Mouse (Mus musculus): Measurements from ENCODE around the gene H2-Aa.

H2-Aa gene

DNA sequence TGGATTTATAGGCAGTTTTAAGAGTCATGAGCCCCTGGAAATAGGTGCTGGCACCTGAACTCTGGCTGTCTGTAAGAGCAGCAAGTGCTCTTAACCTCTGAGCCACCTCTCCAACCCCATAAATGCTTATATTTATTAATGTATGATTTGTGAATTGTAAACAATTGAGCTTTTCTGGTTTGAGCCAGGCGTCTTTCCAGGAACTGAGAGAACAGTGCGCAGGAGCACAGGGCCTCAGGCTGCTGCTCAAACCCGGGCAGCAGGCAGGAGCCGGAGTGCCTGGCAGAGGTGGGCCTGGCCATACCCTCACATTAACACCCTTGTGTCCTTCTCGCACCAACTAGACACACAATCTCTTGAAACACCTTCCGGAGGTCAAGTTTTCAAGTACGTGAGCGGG, 12.4 kb upstream of the H2-Aa start:
- no peak for DNase-seq (ENCODE audit: low spot score)

DNA sequence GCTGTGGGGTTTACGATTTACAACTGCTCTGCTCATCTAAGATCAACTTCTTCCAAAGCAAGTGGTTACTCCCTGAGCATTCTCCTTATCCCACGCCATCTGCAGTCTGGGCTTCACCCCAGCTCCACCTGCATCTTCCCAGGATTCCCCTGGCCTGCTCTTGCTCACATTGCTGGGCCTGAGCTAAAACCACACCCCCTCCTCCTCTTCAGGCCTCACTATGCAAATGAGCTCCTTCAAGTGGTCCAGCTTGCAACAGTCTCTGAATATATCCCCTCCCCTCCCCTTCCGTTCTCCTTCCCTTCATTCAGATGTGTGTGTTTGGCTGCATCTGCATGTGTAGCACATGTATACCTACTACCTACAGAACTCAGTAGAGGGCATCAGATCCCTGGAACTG, 11.7 kb upstream of the H2-Aa start:
- no peak for DNase-seq (ENCODE audit: low spot score)

DNA sequence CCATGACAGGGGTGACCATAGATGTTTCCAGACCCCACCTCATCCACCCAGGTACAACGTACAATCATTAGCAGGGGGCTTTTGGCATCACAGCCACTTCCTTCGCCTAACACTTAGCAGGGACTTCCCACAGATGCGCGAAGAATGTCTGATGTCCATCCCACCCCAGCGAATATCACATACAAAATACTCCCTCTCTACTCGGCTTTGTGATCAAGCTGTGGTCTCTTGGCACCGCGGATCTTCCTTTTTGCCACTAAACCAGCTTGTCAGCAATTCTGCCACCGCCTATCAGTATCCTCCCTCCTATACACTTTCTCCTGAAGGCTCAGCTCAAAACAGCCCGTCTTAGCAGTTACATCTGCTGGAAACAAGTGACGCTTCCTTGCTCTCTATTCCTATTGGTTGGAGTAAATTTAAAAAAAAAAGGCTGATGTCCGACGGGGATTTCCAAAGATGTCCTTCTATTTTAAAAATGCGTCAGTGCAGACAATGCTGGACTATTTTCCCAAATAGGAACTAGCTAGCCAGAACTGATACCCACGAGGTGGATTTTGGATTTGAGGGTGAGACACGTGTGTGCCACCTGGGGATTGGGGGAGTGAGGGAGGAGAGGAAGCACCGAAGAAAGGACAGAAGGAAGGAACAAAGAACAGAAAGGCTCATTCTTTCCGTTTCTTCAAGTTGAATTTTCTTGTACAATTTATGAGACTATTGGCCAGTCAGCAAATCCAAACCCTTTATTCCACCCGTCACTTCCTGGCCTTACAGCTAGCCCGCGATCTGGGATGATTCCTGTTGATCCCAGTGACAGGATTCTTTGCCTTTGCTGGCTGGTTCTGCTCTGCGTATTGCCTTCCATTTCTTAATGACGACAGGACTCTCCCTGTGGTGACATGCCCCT, 8.5 kb upstream of the H2-Aa start:
- peak; percentile 73 for DNase-seq (ENCODE audit: low spot score)

DNA sequence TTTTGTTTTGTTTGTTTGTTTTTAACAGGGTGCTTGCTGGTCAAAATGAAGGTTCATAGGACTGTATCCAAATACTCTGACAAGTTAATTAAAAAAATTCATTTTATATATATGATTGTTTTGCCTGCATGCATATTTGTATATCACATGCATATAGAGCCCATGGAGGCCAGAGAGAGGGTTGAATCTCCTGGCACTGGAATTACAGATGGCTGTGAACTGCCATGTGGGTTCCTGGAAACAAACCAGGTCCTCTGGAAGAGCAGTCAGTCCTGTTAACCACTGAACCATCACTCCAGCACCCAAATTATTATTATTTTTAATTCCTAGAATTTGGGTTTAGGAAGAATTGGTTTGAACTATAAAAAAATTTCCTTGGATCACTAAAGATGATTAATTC, 7.7 kb upstream of the H2-Aa start:
- DNase-seq (ENCODE audit: low spot score) = no peak

DNA sequence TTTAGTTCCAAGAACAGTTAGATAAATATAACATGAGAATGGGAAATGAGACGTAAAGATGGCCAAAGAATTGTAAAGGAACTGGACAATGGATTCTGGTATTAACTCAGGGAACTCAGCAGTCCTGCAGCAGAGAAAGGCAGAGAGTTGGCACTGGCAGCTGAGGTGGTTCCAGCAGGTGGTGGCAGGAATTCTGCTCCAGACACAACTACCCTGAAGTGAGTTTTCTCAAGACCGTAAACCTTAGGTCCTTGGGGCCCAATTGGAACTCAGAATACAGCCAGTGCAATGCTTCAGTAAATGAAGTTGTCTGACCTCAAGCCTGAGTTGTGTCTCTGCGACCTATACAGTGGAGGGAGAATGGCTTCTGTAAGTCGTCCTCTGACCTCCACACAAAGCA, 6.6 kb upstream of the H2-Aa start:
- DNase-seq (ENCODE audit: low spot score) = no peak

DNA sequence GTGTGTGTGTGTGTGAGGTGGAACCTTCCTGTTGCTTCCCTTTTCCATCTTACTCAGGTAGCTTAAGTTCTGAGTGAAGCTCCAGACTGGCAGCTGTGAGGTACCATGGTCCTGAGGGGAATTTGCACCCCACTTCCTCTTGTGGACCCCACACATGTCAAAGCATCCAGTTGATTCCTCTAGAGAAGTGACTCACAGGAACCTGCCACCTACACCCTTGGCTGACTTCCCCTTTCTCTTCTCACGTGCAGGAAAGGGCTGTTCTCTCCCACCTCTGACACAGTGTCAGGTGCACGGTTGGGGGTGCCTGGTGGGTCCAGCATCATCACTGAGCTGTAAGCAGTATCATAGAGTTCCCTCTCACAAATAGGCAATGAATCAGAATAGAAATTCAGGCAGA, 5.9 kb upstream of the H2-Aa start:
- no peak for DNase-seq (ENCODE audit: low spot score)

DNA sequence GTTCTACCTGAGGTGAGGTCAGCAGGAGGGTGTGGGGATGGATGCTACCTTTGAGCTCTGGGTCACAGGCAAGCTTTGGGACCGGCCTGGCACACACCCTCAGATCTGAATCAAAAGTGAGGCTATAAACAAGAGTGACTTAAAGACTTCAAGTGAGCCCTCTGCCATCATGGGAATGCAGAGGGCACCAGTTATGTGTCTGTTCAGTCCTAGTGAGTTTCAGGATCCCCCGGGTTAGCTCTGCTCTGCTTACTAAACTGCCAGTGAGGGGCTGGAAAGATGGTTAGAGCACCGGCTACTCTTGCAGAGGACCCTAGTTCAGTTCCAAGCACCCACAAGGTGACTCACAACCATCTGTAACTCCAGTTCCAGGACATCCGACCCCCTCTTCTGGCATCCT, 4.9 kb upstream of the H2-Aa start:
- DNase-seq (ENCODE audit: low spot score) = no peak

DNA sequence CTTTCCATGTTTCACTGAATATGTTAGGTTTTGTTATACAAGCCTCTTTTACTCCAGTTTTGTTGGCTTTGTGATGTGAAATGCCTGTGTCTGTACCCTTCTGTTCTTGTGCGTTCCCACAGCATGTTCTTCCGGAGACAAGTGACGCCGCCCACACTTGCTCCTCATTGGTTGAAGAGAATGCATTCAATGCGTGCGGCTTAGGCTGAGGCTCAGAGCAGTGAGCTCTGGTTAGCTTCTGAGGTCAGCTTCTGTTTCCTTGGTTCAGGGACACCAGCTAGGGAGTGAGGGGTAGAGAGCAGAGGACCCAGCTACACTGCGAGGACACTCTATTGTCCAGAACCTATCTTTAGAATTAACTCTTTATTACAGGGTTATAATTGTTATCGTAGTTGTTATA, 4.0 kb upstream of the H2-Aa start:
- peak; percentile 61 for DNase-seq (ENCODE audit: low spot score)

DNA sequence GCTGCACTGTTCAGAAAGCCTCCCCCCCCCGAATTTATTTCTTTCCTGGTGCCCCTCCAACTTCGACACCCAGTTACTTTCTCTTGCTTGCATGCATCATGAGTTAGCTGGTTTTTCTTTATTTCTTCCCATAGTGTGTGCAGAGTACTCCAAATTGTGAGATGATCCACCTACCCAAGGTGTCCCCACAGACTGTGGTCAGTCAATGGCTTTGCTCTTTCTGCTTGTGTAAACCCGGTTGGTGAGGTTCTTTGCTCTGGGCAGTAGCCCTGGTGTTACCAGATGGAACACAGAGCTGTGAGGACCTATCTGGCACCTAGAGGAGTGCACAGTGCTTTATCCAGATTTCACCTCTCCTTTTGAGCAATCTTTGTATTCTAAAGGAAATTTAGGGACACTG, 508 bp upstream of the H2-Aa start:
- no peak for DNase-seq (ENCODE audit: low spot score)

DNA sequence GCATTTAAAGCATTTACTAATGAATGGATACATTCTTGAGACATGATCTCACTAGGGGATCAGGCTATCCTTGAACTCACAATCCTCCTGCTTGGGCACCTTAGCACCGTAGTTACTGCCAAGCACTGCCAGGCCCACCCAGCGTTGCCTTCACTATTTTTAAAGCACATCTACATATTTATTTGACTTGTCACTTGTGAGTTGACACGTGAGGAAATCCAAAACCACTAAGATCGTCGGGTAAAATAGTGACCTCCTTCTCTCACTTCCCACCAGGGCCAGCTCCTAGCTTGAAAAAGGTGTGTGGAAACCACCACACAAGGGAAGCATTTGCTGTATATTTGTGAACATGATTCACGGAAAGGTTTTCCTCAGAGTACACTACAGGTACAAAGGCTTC, 624 bp downstream of the H2-Aa start:
- no peak for DNase-seq (ENCODE audit: low spot score)

DNA sequence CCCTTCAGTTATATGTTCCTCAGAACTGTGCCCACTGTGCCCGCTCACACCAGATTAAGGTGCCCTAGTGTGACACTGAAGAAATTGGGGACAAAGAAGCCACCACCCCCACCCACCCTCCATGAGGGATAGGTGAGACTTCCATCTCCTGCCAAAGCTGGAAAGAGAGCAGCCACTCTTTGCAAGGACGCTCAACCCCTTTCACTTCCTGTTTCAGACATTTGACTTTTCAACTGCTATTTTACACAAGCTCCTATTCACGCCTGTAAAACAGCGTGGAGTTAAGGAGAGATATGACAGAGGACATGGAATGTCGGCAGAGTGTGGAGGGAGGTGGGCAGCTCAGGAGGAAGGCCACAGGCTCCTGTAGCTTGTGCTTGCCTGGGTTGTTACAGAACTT, 1.1 kb downstream of the H2-Aa start:
- no peak for DNase-seq (ENCODE audit: low spot score)

DNA sequence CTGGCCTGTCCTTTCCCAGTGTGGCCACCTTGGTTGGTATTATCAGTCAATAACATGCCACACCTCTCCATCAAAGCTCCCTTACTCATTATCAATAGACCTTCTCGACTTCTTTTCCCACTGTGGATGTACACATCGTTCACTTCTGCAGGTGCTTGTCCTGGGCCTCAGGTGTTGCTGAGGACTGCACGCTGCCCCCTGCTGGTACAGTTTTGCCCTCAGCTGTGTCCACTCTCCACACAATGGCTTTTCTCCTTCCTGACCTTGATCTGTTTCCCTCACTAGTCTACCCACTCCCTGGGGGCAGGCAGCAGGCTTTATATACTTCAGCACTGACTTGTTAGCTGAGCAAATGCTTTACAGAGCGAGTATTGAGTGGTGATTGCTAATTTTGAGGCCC, 1.8 kb downstream of the H2-Aa start:
- DNase-seq (ENCODE audit: low spot score) = no peak

DNA sequence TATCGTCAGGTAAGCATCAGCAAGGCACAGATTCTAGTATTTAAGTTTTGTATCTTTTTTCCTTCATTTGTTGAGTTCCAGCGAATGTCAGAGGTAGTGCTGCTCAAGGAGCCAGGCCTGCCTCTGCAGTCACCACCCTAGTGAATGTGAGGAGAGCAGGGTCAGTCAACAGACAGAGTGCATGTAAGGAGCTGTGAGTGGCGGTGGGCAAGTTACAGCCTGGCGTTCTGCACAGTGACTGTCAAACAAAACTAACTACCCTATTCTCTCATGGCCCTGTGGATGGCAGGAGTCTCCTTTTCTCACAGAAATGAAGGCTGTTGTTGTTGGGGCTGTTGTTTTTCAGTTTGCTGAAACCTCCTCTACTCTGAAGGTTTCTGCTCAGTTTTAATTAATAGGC, 2.3 kb downstream of the H2-Aa start:
- DNase-seq (ENCODE audit: low spot score) = no peak

DNA sequence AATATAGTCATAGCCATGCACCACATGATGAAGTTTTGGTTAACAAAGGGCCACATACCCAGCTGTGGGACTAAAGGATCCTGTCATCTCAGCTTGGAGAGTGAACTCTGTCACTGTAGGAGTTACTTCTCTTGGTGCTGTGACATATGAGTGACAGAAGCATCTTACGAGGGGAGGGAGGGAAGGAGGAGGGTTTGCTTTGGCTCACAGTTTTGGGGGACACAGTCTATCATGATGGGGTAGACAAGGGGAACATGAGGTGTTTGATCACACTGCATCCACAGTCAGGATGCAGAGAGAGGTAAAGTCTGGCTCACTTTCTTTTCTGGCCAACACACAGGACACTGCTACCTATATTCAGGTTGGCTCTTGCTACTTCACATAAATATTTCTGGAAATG, 5.8 kb downstream of the H2-Aa start:
- DNase-seq (ENCODE audit: low spot score) = no peak

DNA sequence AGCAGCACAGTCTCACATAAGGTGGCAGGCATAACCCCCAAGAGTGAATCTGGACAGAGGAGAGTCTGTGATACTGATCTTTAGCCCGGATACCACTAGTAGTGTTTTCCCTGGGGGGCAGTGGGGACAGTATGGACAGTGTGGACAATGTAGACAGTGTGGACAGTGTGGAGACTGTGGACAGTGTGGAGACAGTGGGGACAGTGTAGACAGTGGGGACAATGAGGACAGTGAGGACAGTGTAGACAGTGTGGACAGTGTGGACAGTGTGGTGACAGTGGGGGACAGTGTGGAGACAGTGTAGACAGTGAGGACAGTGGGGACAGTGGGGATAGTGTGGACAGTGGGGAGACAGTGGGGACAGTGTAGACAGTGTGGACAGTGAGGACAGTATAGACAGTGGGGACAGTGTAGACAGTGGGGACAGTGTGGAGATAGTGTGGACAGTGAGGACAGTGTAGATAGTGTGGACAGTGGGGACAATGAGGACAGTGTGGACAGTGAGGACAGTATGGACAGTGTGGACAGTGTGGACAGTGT, 7.1 kb downstream of the H2-Aa start:
- no peak for DNase-seq (ENCODE audit: low spot score)

DNA sequence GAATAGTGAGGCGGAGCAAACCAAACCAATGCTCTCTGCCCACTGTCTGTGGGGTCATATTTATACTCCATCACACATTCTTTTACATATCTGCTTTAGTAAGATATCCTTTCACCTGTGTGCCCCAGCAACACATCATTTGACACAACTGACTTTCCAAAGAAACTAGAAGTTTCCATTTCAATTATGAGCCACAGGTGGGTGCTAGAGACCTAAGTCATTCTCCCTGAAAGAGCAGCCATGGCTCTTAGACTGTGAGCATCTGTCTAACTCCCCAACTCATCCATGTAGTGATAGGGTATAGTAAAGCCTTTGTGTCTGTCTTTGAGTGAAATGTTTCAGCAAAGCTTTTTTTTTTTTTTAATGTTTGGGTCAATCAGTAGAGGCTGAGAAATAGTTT, 15.5 kb downstream of the H2-Aa start:
- DNase-seq (ENCODE audit: low spot score) = no peak

DNA sequence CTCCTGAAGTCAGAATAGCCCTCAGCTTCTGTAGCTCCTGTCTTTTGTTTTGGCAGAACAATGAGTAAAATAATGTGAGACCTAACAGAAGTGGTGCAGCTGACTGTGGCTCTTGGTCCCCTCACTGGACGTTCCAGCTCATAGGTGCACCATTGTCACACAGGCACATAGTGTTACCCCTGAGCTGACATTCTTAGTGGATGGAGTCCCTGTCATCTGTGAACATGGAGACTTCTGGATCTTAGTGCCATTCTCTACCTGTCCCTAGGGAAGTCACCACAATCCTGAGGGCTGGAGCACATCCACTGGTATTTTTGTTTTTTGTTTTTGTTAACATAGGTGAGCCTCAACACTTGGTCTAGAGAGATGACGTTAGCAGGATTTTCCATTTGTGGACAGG, 16.7 kb downstream of the H2-Aa start:
- DNase-seq (ENCODE audit: low spot score) = no peak

DNA sequence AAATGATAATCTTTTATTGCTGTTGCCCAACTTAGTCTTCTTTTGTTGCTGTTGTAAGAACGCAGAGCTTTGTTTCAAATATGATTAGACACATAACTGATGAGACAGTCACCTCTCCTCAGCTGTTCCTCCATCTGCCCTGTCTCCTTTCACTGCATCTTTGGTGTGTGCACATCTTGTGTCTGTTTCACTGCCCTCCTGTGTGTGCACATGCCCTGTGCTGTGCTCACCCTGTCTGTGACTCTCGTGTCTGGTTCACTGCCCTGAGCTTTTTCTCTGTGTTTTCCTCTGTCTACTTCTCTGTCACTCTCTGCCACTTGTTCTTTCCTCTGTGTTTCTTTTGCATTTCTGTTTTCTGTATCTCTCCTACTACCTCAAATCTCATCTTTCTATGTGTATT, 17.4 kb downstream of the H2-Aa start:
- no peak for DNase-seq (ENCODE audit: low spot score)

DNA sequence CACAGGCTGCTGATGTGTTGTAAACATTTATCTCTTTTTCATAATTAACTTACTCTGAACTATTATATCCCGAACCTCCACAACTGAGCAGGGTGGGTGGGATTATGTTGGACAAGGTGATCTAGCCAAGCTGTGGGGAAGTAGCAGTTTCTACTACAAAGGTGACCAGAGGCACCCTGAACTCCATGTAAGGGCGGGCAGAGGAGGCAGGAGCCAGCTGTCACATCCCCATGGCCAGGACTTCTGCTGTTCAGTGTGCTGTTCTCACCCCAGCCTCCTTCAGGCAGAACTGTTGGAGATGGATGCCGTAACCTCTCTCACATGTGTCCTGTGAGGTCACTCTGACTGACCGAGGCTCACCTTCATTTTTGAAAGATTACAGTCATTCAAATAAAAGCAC, 17.8 kb downstream of the H2-Aa start:
- no peak for DNase-seq (ENCODE audit: low spot score)

DNA sequence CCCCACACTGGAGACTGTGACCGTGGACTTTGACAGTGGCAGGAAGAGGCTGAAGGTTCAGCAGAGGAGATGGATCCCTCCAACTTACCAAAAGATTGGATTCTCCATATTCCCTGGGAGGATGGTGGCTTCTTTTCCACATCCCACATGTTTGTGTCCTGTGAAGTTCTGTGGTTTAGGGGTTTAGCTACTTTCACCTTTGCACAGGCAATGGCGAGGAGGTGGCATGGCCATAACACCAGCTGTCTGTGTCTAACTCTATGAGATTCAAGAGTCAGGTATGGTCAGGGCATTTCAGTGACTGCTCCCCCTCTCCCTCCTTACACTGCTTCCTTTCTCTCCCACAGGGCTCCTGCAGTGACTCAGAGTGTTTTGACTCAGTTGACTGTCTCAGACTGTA, 18.9 kb downstream of the H2-Aa start:
- no peak for DNase-seq (ENCODE audit: low spot score)

DNA sequence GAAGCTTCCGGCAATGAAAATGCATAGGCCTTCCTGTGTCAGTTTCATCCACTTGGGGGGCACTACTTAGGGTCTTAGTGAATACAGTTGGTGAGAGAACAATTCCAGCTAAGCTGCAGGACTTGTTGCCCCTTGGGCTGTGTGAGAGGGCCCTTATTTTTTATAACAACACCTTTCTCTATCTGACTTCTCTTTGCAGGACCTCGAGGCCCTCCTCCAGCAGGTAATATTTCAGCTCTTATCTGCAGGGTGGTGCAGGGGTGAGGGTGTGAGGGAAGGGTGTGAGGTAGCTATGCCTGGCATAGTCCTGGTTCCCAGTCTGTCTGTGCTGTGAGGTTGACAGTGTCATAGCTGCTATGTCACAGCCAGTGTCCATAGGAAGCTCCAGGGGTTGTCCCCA, 19.4 kb downstream of the H2-Aa start:
- DNase-seq (ENCODE audit: low spot score) = no peak

DNA sequence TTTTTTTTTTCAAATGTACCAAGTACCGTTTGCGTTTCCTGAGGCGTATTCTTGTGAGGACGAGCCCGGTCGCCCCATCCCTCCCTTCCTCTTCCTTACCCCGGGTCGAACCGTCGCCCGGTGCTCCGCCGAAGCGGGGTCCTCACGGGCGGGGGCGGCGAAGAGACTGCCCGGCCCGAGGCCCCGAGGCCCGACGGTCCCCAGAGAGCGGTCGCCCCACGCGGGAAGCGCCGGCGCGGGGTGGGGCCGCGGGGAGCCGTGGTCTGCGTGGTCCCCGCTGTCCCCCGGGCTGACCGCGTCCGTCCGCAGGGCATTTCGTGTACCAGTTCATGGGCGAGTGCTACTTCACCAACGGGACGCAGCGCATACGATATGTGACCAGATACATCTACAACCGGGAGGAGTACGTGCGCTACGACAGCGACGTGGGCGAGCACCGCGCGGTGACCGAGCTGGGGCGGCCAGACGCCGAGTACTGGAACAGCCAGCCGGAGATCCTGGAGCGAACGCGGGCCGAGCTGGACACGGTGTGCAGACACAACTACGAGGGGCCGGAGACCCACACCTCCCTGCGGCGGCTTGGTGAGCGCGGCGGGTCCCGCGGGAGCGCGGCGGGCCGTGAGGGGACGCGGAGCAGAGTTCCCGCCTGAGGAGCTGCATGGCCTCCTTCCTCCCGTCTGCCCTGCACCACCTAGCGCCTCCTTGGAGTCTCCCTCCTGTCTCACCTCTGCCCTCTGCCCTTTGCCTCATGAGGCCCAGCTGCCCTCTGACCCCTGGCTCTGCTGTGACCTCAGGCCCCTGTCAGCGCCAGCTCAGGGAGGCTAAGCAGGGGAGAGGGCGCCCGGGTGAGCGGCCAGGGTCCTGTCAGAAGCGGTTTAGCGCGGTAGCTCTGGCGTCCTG, 22.9 kb downstream of the H2-Aa start:
- DNase-seq (ENCODE audit: low spot score) = no peak

DNA sequence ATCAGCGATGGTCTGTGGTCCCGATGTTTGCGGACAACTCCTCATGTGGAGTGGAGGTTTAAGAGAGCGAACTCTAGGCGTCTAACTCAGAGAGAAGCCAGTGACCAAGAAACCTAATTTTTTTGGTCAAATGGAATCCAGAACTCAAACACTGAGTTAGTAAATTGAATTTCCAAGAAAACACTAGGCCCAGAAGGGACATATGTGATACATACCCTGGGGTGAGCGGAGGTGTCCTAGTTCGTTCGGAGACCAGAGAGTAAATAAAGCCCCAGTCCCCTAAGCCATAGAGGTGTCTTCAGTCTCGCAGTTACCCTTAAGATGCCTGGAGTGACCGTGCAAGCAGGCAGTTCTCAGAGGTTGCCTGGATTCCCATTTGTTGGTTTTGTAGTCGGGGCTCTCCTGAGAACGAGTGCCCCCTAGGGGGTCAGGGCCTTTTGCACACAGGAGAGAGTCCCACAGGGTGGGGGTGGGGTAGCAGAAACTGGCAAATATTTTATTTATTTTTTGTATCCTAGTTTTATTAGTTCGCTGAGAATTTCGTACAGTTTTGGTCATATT, 23.7 kb downstream of the H2-Aa start:
- DNase-seq (ENCODE audit: low spot score) = no peak
